Mouse (Mus musculus): ENCODE data around the gene Cars. TPM values are rescaled to one million over a fixed set of nuclear protein-coding genes. Genes with fewer than 3 reads are reported as not detected.
"Not testable (repeated sequence)": the region's sequence is repeated elsewhere in the genome, so short reads cannot be mapped to it uniquely, and the experiment has no call there.

The Cars gene
- polyA plus RNA-seq (2015; fragmentation: Nextera tagmentation; extraction: Ambion mirVana), result 70.5 and 78.6 TPM in 2 replicates

GRCm38 (mm10) chr7:143599428-143600230 is at the start of gene Cars:
TSS of gene Cars (minus strand) at chr7:143600090.
- H3K4me1 ChIP-seq (ENCODE audit: control insufficient read depth, insufficient read depth, low read length), result peaks cover 14% of the 10 kb centered on the region
- WGBS, result 2% methylated on average over 35 of the region's 35 CpGs
- peak within 1 kb of the TSS; percentile 80 for H3K27ac ChIP-seq (ENCODE audit: low read length)
- ATAC-seq, result peak; percentile 99
- H3K4me2 ChIP-seq (ENCODE audit: low read length), result peak within 1 kb of the TSS; percentile 99
- peak within 1 kb of the TSS; percentile 84 for H3K9ac ChIP-seq (ENCODE audit: low read depth, low read length)
- H3K36me3 ChIP-seq (ENCODE audit: control insufficient read depth, insufficient read depth, low read length), result 0 out of 2 replicates have a peak, but pooled peaks cover 2% of the 10 kb centered on the region
- no peaks in the 10 kb centered on the region for H3K9me3 ChIP-seq (replicated peaks; ENCODE audit: control insufficient read depth, low read length, poor library complexity, severe bottlenecking)
- H3K4me3 ChIP-seq (ENCODE audit: low read depth, low read length), result peak within 1 kb of the TSS; percentile 75
- no peaks in the 10 kb centered on the region for H3K27me3 ChIP-seq (ENCODE audit: control insufficient read depth, insufficient read depth, low read depth, low read length)

- Histone ChIP-seq H3K4me2 (ENCODE audit: low read length) (peak within 1 kb of the TSS; percentile 95), H3K9me3 (replicated peaks; ENCODE audit: control insufficient read depth, low read length, poor library complexity, severe bottlenecking) (no peaks in the 10 kb centered on the region), H3K4me3 (ENCODE audit: low read depth, low read length) (peak within 1 kb of the TSS; percentile 62), H3K4me1 (ENCODE audit: control insufficient read depth, insufficient read depth, low read length) (no peaks in the 10 kb centered on the region), H3K9ac (ENCODE audit: low read depth, low read length) (peak within 1 kb of the TSS; percentile 74), H3K36me3 (ENCODE audit: control insufficient read depth, insufficient read depth, low read length) (no peaks in the 10 kb centered on the region), H3K27me3 (ENCODE audit: control insufficient read depth, insufficient read depth, low read depth, low read length) (no peaks in the 10 kb centered on the region), H3K27ac (ENCODE audit: low read length) (no peak within 1 kb of the TSS)
- ATAC-seq, result peak; percentile 99
- 1% methylated on average over 39 of the region's 39 CpGs for WGBS
Observed at GRCm38 (mm10) chr7:143649034-143649768, 49.3 kb upstream of the Cars start, which contains the start of gene Tnfrsf22. TSS of gene Tnfrsf22 (minus strand) at chr7:143649661.

GRCm38 (mm10) chr7:143643949-143644348 is 44.1 kb upstream of the Cars start:
- H3K4me1 ChIP-seq (ENCODE audit: control insufficient read depth, insufficient read depth, low read length); H3K9ac ChIP-seq (ENCODE audit: low read depth, low read length); H3K27me3 ChIP-seq (ENCODE audit: control insufficient read depth, insufficient read depth, low read depth, low read length); ATAC-seq; H3K36me3 ChIP-seq (ENCODE audit: control insufficient read depth, insufficient read depth, low read length); H3K27ac ChIP-seq (ENCODE audit: low read length); H3K9me3 ChIP-seq (replicated peaks; ENCODE audit: control insufficient read depth, low read length, poor library complexity, severe bottlenecking); H3K4me3 ChIP-seq (ENCODE audit: low read depth, low read length); H3K4me2 ChIP-seq (ENCODE audit: low read length): not testable (repeated sequence)
- WGBS, result 91% methylated on average over 2 of the region's 2 CpGs

GRCm38 (mm10) chr7:143636674-143637073 is 36.8 kb upstream of the Cars start:
- 100% methylated on average over 1 of the region's 1 CpGs for WGBS
- Histone ChIP-seq H3K4me1 (ENCODE audit: control insufficient read depth, insufficient read depth, low read length) (no peaks in the 10 kb centered on the region), H3K9ac (ENCODE audit: low read depth, low read length) (no peak overlapping the region), H3K9me3 (replicated peaks; ENCODE audit: control insufficient read depth, low read length, poor library complexity, severe bottlenecking) (no peaks in the 10 kb centered on the region), H3K4me2 (ENCODE audit: low read length) (no peak overlapping the region), H3K36me3 (ENCODE audit: control insufficient read depth, insufficient read depth, low read length) (no peaks in the 10 kb centered on the region), H3K27me3 (ENCODE audit: control insufficient read depth, insufficient read depth, low read depth, low read length) (no peaks in the 10 kb centered on the region), H3K4me3 (ENCODE audit: low read depth, low read length) (no peak overlapping the region), H3K27ac (ENCODE audit: low read length) (no peak overlapping the region)
- no peak for ATAC-seq

- H3K27ac ChIP-seq (ENCODE audit: low read length), result no peak overlapping the region
- no peaks in the 10 kb centered on the region for H3K27me3 ChIP-seq (ENCODE audit: control insufficient read depth, insufficient read depth, low read depth, low read length)
- H3K4me3 ChIP-seq (ENCODE audit: low read depth, low read length), result no peak overlapping the region
- H3K36me3 ChIP-seq (ENCODE audit: control insufficient read depth, insufficient read depth, low read length), result no peaks in the 10 kb centered on the region
- no peak overlapping the region for H3K4me2 ChIP-seq (ENCODE audit: low read length)
- 66% methylated on average over 2 of the region's 2 CpGs for WGBS
- ATAC-seq, result no peak
- no peaks in the 10 kb centered on the region for H3K4me1 ChIP-seq (ENCODE audit: control insufficient read depth, insufficient read depth, low read length)
- no peak overlapping the region for H3K9ac ChIP-seq (ENCODE audit: low read depth, low read length)
- no peaks in the 10 kb centered on the region for H3K9me3 ChIP-seq (replicated peaks; ENCODE audit: control insufficient read depth, low read length, poor library complexity, severe bottlenecking)
Observed at GRCm38 (mm10) chr7:143631503-143631902, 31.6 kb upstream of the Cars start.

GRCm38 (mm10) chr7:143629501-143629900 is 29.6 kb upstream of the Cars start:
- Histone ChIP-seq H3K36me3 (ENCODE audit: control insufficient read depth, insufficient read depth, low read length) (no peaks in the 10 kb centered on the region), H3K9me3 (replicated peaks; ENCODE audit: control insufficient read depth, low read length, poor library complexity, severe bottlenecking) (no peaks in the 10 kb centered on the region), H3K27ac (ENCODE audit: low read length) (no peak overlapping the region), H3K27me3 (ENCODE audit: control insufficient read depth, insufficient read depth, low read depth, low read length) (no peaks in the 10 kb centered on the region), H3K9ac (ENCODE audit: low read depth, low read length) (no peak overlapping the region), H3K4me1 (ENCODE audit: control insufficient read depth, insufficient read depth, low read length) (no peaks in the 10 kb centered on the region), H3K4me3 (ENCODE audit: low read depth, low read length) (no peak overlapping the region), H3K4me2 (ENCODE audit: low read length) (no peak overlapping the region)
- 71% methylated on average over 1 of the region's 1 CpGs for WGBS
- no peak for ATAC-seq

- no peak within 1 kb of the TSS for H3K9ac ChIP-seq (ENCODE audit: low read depth, low read length)
- H3K27ac ChIP-seq (ENCODE audit: low read length), result no peak within 1 kb of the TSS
- no peaks in the 10 kb centered on the region for H3K27me3 ChIP-seq (ENCODE audit: control insufficient read depth, insufficient read depth, low read depth, low read length)
- no peak for ATAC-seq
- no peaks in the 10 kb centered on the region for H3K9me3 ChIP-seq (replicated peaks; ENCODE audit: control insufficient read depth, low read length, poor library complexity, severe bottlenecking)
- 100% methylated on average over 1 of the region's 1 CpGs for WGBS
- H3K36me3 ChIP-seq (ENCODE audit: control insufficient read depth, insufficient read depth, low read length), result no peaks in the 10 kb centered on the region
- H3K4me3 ChIP-seq (ENCODE audit: low read depth, low read length), result no peak within 1 kb of the TSS
- no peaks in the 10 kb centered on the region for H3K4me1 ChIP-seq (ENCODE audit: control insufficient read depth, insufficient read depth, low read length)
- H3K4me2 ChIP-seq (ENCODE audit: low read length), result no peak within 1 kb of the TSS
Observed at GRCm38 (mm10) chr7:143628540-143628939, 28.6 kb upstream of the Cars start, which contains the start of gene Tnfrsf26. TSS of gene Tnfrsf26 (minus strand) at chr7:143628722.

GRCm38 (mm10) chr7:143627555-143628286 is 27.8 kb upstream of the Cars start:
- Histone ChIP-seq H3K36me3 (ENCODE audit: control insufficient read depth, insufficient read depth, low read length) (no peaks in the 10 kb centered on the region), H3K9me3 (replicated peaks; ENCODE audit: control insufficient read depth, low read length, poor library complexity, severe bottlenecking) (no peaks in the 10 kb centered on the region), H3K9ac (ENCODE audit: low read depth, low read length) (no peak overlapping the region), H3K4me2 (ENCODE audit: low read length) (no peak overlapping the region), H3K27me3 (ENCODE audit: control insufficient read depth, insufficient read depth, low read depth, low read length) (no peaks in the 10 kb centered on the region), H3K4me3 (ENCODE audit: low read depth, low read length) (no peak overlapping the region), H3K27ac (ENCODE audit: low read length) (no peak overlapping the region), H3K4me1 (ENCODE audit: control insufficient read depth, insufficient read depth, low read length) (no peaks in the 10 kb centered on the region)
- no peak for ATAC-seq
- WGBS, result 63% methylated on average over 10 of the region's 10 CpGs

Measured in midbrain, embryonic 16.5 days (tissue).